16 mouse cellular contexts compared by ENCODE assay signal in genomic region chr11:35928453-35928852, GRCm38 (mm10).
"Had no signal": no experiment of that assay in that cellular context is flagged by ENCODE, and none has a peak within 500 bp of the region (broad histone marks: within the 10 kb centered on the region; RNA-seq: fewer than 3 reads in every experiment).

No protein-coding gene starts in this region.

- DNase-seq: retina, postnatal 1 day; right cerebral cortex, adult 18-20 months; right cerebral cortex, postnatal 14 days; right cerebral cortex, postnatal 25 days; right cerebral cortex, postnatal 4 days; spleen, adult 18-20 months; thymus, adult 2 months; thymus, postnatal 14 days; thymus, postnatal 25 days; thymus, postnatal 36 days; thymus, postnatal 4 days had no signal

- H3K27me3 ChIP-seq: neural tube, embryonic 12.5 days; neural tube, embryonic 13.5 days; neural tube, embryonic 15.5 days; stomach, embryonic 15.5 days had no signal

- H3K9me3 ChIP-seq: neural tube, embryonic 12.5 days; neural tube, embryonic 15.5 days; stomach, embryonic 15.5 days had no signal

- H3K9ac ChIP-seq: neural tube, embryonic 12.5 days; neural tube, embryonic 13.5 days; neural tube, embryonic 15.5 days; stomach, embryonic 15.5 days had no signal

- H3K4me3 ChIP-seq: neural tube, embryonic 12.5 days; neural tube, embryonic 13.5 days; neural tube, embryonic 15.5 days; stomach, embryonic 15.5 days had no signal

- H3K36me3 ChIP-seq: neural tube, embryonic 12.5 days; neural tube, embryonic 13.5 days; neural tube, embryonic 15.5 days; stomach, embryonic 15.5 days had no signal

- H3K4me2 ChIP-seq: neural tube, embryonic 12.5 days; neural tube, embryonic 13.5 days; neural tube, embryonic 15.5 days; stomach, embryonic 15.5 days had no signal

- H3K27ac ChIP-seq: neural tube, embryonic 12.5 days; neural tube, embryonic 15.5 days; stomach, embryonic 15.5 days; stomach, postnatal 0 days had no signal
